Mouse (Mus musculus) MEL (cell line): ENCODE results near the gene Cnot3. TPM values are rescaled to one million over a fixed set of nuclear protein-coding genes. Genes with fewer than 3 reads are reported as not detected.
A peak's percentile ranks its signal among the peaks of the same experiment; 100 is the strongest.

ENCODE experiments used
- DNase-seq: peaks from one replicate; pipeline ENCODE4 v3.0.0; 2011; ENCODE audit warnings: low read depth, low spot score
- H3K27ac ChIP-seq: 2 replicates; pipeline ENCODE4 v1.5.1; 2012; ENCODE audit warnings: low read depth, mild to moderate bottlenecking, control low read depth, low read length, moderate library complexity; ENCODE audit not compliant: control insufficient read depth
- H3K27me3 ChIP-seq, 2 experiments: fragments of 150-350 bp in 1 of 2; sonication (generic) in 1 of 2; 2 replicates each; pipeline ENCODE4 v1.6.1; 2012; ENCODE audit warnings: low read length in 2 of 2, mild to moderate bottlenecking in 2 of 2, improper control_type of control experiment in 1 of 2, moderate library complexity in 1 of 2; ENCODE audit not compliant: insufficient read depth in 2 of 2, control insufficient read depth in 1 of 2
- H3K36me3 ChIP-seq, 2 experiments: 2 replicates each; pipeline ENCODE4 v1.6.1; 2012 to 2014; ENCODE audit warnings: low read length in 2 of 2, improper control_type of control experiment in 1 of 2, inconsistent platforms in 1 of 2, mild to moderate bottlenecking in 1 of 2; ENCODE audit not compliant: insufficient read depth in 2 of 2, control insufficient read depth in 1 of 2
- H3K4me1 ChIP-seq, 2 experiments: fragments of 150-350 bp in 1 of 2; sonication (generic) in 1 of 2; 2 replicates each; pipeline ENCODE4 v1.6.1; 2012; ENCODE audit warnings: low read length in 2 of 2, improper control_type of control experiment in 1 of 2, mild to moderate bottlenecking in 1 of 2; ENCODE audit not compliant: insufficient read depth in 2 of 2, control insufficient read depth in 1 of 2
- H3K4me3 ChIP-seq, 2 experiments: fragments of 150-350 bp in 1 of 2; sonication (generic) in 1 of 2; 2 replicates each; pipeline ENCODE4 v1.5.1; 2012; ENCODE audit warnings: low read depth in 2 of 2, low read length in 2 of 2, mild to moderate bottlenecking in 2 of 2, moderate library complexity in 2 of 2, control low read depth in 1 of 2, improper control_type of control experiment in 1 of 2; ENCODE audit not compliant: control insufficient read depth in 1 of 2, insufficient read depth in 1 of 2
- H3K79me2 ChIP-seq: 2 replicates; pipeline ENCODE4 v1.6.1; 2012; ENCODE audit warnings: mild to moderate bottlenecking, low read length, moderate library complexity; ENCODE audit not compliant: control insufficient read depth, poor library complexity, insufficient read depth
- H3K9ac ChIP-seq: 2 replicates; pipeline ENCODE4 v1.6.1; 2012; ENCODE audit warnings: low read depth, mild to moderate bottlenecking, control low read depth, low read length, moderate library complexity; ENCODE audit not compliant: control insufficient read depth, poor library complexity, severe bottlenecking
- H3K9me3 ChIP-seq: fragments of 150-350 bp; sonication (generic); replicated peaks from 2 replicates; pipeline ENCODE4 v1.6.1; 2012; ENCODE audit warnings: mild to moderate bottlenecking, low read length, improper control_type of control experiment, moderate library complexity; ENCODE audit not compliant: insufficient read depth
- CHD1 ChIP-seq: IDR thresholded peaks from 2 replicates; pipeline ENCODE4 v1.6.1; 2012; ENCODE audit warnings: low read depth, mild to moderate bottlenecking, inconsistent platforms, low read length, improper control_type of control experiment
- GATA1 ChIP-seq: IDR thresholded peaks from 2 replicates; pipeline ENCODE4 v1.6.1; 2011; ENCODE audit warnings: low read depth, low read length, improper control_type of control experiment
- MAX ChIP-seq: IDR thresholded peaks from 2 replicates; pipeline ENCODE4 v1.6.1; 2011; ENCODE audit warnings: low read length, improper control_type of control experiment
- MAZ ChIP-seq: IDR thresholded peaks from 2 replicates; pipeline ENCODE4 v1.6.1; 2012; ENCODE audit warnings: low read depth, mild to moderate bottlenecking, inconsistent platforms, low read length, improper control_type of control experiment
- MXI1 ChIP-seq: IDR thresholded peaks from 2 replicates; pipeline ENCODE4 v1.6.1; 2011; ENCODE audit warnings: mild to moderate bottlenecking, low read depth, low read length, improper control_type of control experiment
- MYC ChIP-seq: IDR thresholded peaks from 2 replicates; pipeline ENCODE4 v1.6.1; 2011; ENCODE audit warnings: low read depth, mild to moderate bottlenecking, low read length, improper control_type of control experiment, moderate library complexity
- NELFE ChIP-seq: IDR thresholded peaks from 2 replicates; pipeline ENCODE4 v1.6.1; 2011; ENCODE audit warnings: low read depth, low read length, improper control_type of control experiment
- POLR2A ChIP-seq, 2 experiments: IDR thresholded peaks; 2 replicates each; pipeline ENCODE4 v1.6.1; 2011 to 2012; ENCODE audit warnings: low read length in 2 of 2, mild to moderate bottlenecking in 2 of 2, control low read depth in 1 of 2, improper control_type of control experiment in 1 of 2, low read depth in 1 of 2, moderate library complexity in 1 of 2; ENCODE audit not compliant: control insufficient read depth in 1 of 2, insufficient read depth in 1 of 2, poor library complexity in 1 of 2
- RCOR1 ChIP-seq: IDR thresholded peaks from 2 replicates; pipeline ENCODE4 v1.6.1; 2012; ENCODE audit warnings: low read depth, mild to moderate bottlenecking, inconsistent platforms, low read length, improper control_type of control experiment
- TBP ChIP-seq: IDR thresholded peaks from 2 replicates; pipeline ENCODE4 v1.8.0; 2011; ENCODE audit warnings: low read depth, low read length, improper control_type of control experiment
- ZNF384 ChIP-seq: IDR thresholded peaks from 2 replicates; pipeline ENCODE4 v1.6.1; 2012; ENCODE audit warnings: low read depth, mild to moderate bottlenecking, inconsistent platforms, low read length, improper control_type of control experiment
- polyA plus RNA-seq, 2 experiments: library from polyadenylated mRNA; stranded (reverse) in 1 of 2; unstranded in 1 of 2; fragments of >175 nt in 1 of 2; fragments of >200 nt in 1 of 2; gene quantifications; 2 replicates each; pipeline versions ENCODE4 v1.2.1 to v1.2.4; 2012; ENCODE audit warnings: low replicate concordance in 2 of 2, low read depth in 1 of 2; ENCODE audit not compliant: insufficient read length in 2 of 2, insufficient read depth in 1 of 2, missing spikeins in 1 of 2
- total RNA-seq: library from RNA; depleted of rRNA; stranded (reverse); fragments of 300-350 nt; gene quantifications from 2 replicates; pipeline ENCODE4 v1.2.3, GENCODE M21; 2012

The Cnot3 gene
- total and polyA plus RNA-seq, 3 experiments, result 17.4 to 118 (median 86.6) TPM

GRCm38 (mm10) chr7:3644348-3644671 is 758 bp upstream of the Cnot3 start:
- H3K9ac ChIP-seq, result peak overlapping the region; percentile 28
- peaks cover 39% of the 10 kb centered on the region for H3K79me2 ChIP-seq
- H3K4me1 ChIP-seq, result peaks cover 3 to 36% of the 10 kb centered on the region in 2 experiments
- H3K9me3 ChIP-seq, result no peaks in the 10 kb centered on the region
- peak overlapping the region; percentile 44 to 45 for H3K4me3 ChIP-seq
- peak overlapping the region; percentile 46 for H3K27ac ChIP-seq
- no peak for DNase-seq
- TF ChIP-seq GATA1, result peak; percentile 62; the same call in 1 of the 2 replicates
- no peak for TF ChIP-seq POLR2A (IDR thresholded peaks at IDR 0.05; ENCODE audit: control insufficient read depth in 1 of 2, insufficient read depth in 1 of 2, low read depth in 1 of 2, low read length in 2 of 2, poor library complexity in 1 of 2)
- peaks cover 1 to 37% of the 10 kb centered on the region in 2 experiments; a peak in 3 of 4 replicates for H3K36me3 ChIP-seq
- H3K27me3 ChIP-seq, result no peaks in the 10 kb centered on the region

GRCm38 (mm10) chr7:3645488-3646025 is 489 bp downstream of the Cnot3 start:
- Histone ChIP-seq H3K79me2 (peaks cover 40% of the 10 kb centered on the region), H3K27me3 (no peaks in the 10 kb centered on the region), H3K4me3 (peak overlapping the region; percentile 79 to 89), H3K9ac (peak overlapping the region; percentile 93), H3K36me3 (peaks cover 4 to 37% of the 10 kb centered on the region in 2 experiments), H3K9me3 (no peaks in the 10 kb centered on the region), H3K27ac (peak overlapping the region; percentile 100), H3K4me1 (peaks cover 3 to 36% of the 10 kb centered on the region in 2 experiments)
- DNase-seq, result no peak
- TF ChIP-seq ZNF384 (peak; percentile 97; the same call in 1 of the 2 replicates), NELFE (peak; percentile 64; the same call in 1 of the 2 replicates), POLR2A (IDR thresholded peaks at IDR 0.05; ENCODE audit: control insufficient read depth in 1 of 2, insufficient read depth in 1 of 2, low read depth in 1 of 2, low read length in 2 of 2, poor library complexity in 1 of 2) (peak; percentile 63 to 70; a peak in 3 of 4 replicates), MYC (0 out of 2 replicates have a peak, but pooled peaks have one; percentile 31), CHD1 (peak; percentile 40; the same call in 1 of the 2 replicates), MAX (no peak), MAZ (peak; percentile 76; the same call in 1 of the 2 replicates), RCOR1 (no peak)

GRCm38 (mm10) chr7:3646188-3646587 is 1.1 kb downstream of the Cnot3 start:
- H3K27ac ChIP-seq, result peak overlapping the region; percentile 100
- H3K27me3 ChIP-seq, result no peaks in the 10 kb centered on the region
- H3K36me3 ChIP-seq, result peaks cover 4 to 37% of the 10 kb centered on the region in 2 experiments
- TF ChIP-seq MXI1 (0 out of 2 replicates have a peak, but pooled peaks have one; percentile 14), TBP (0 out of 2 replicates have a peak, but pooled peaks have one; percentile 15), GATA1 (no peak)
- DNase-seq, result peak; percentile 59
- H3K4me3 ChIP-seq, result peak overlapping the region; percentile 79 to 89
- peaks cover 41% of the 10 kb centered on the region for H3K79me2 ChIP-seq
- H3K9ac ChIP-seq, result peak overlapping the region; percentile 93
- H3K9me3 ChIP-seq, result no peaks in the 10 kb centered on the region
- peaks cover 3 to 36% of the 10 kb centered on the region in 2 experiments for H3K4me1 ChIP-seq
